In the genomic region with DNA sequence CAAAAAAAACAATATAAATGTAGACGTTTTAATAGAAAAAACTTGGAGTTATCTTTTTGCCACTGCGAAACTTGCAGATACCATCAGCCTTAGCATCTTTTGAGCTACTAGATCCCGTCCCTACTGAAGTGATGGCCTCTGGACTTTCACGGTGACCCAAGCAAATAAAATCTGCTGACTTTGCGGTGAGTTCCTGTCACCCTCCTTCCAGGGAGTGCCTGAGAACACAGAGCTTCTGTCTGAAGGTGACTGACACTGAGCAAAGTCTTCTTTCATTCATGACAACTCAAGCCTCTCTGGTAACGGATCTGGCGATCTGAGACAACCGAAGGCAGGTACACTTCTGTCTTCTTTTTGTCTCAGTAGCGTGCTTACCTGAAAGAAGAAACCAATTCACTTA, we compare ENCODE assay signal across 42 mouse cellular contexts. TPM values are rescaled to one million over a fixed set of nuclear protein-coding genes. Genes with fewer than 3 reads are reported as not detected.
"Had no signal": no experiment of that assay in that cellular context is flagged by ENCODE, and none has a peak within 500 bp of the region (broad histone marks: within the 10 kb centered on the region; RNA-seq: fewer than 3 reads in every experiment).

No protein-coding gene starts in this region.

- H3K36me3 ChIP-seq: heart, embryonic 10.5 days; heart, embryonic 12.5 days; hindbrain, embryonic 10.5 days; hindbrain, embryonic 12.5 days; kidney, embryonic 15.5 days; limb, embryonic 13.5 days; limb, embryonic 15.5 days; liver, embryonic 12.5 days had no signal

- H3K27me3 ChIP-seq: heart, embryonic 12.5 days; hindbrain, embryonic 12.5 days; kidney, embryonic 15.5 days; limb, embryonic 13.5 days; limb, embryonic 15.5 days had no signal

- H3K4me1 ChIP-seq: hindbrain, embryonic 10.5 days; hindbrain, embryonic 12.5 days; kidney, embryonic 15.5 days; limb, embryonic 13.5 days; limb, embryonic 15.5 days had no signal

- H3K4me3 ChIP-seq: gastrocnemius, adult 2 months; heart, embryonic 10.5 days; heart, embryonic 12.5 days; hindbrain, embryonic 10.5 days; hindbrain, embryonic 12.5 days; kidney, embryonic 15.5 days; limb, embryonic 13.5 days; limb, embryonic 15.5 days; liver, embryonic 12.5 days had no signal

- H3K4me2 ChIP-seq: heart, embryonic 12.5 days; hindbrain, embryonic 12.5 days; hindbrain, embryonic 14.5 days; kidney, embryonic 15.5 days; limb, embryonic 13.5 days; limb, embryonic 15.5 days; liver, embryonic 12.5 days had no signal

- H3K9ac ChIP-seq: heart, embryonic 12.5 days; hindbrain, embryonic 12.5 days; hindbrain, embryonic 14.5 days; kidney, embryonic 15.5 days; limb, embryonic 13.5 days; limb, embryonic 15.5 days; liver, embryonic 12.5 days; liver, embryonic 14.5 days had no signal

- H3K27ac ChIP-seq: gastrocnemius, adult 2 months; heart, embryonic 10.5 days; hindbrain, embryonic 10.5 days; hindbrain, embryonic 12.5 days; hindbrain, embryonic 14.5 days; kidney, embryonic 15.5 days; limb, embryonic 13.5 days; limb, embryonic 15.5 days; liver, embryonic 12.5 days; liver, embryonic 14.5 days had no signal

- H3K9me3 ChIP-seq: heart, embryonic 10.5 days; heart, embryonic 12.5 days; hindbrain, embryonic 10.5 days; hindbrain, embryonic 12.5 days; kidney, embryonic 15.5 days; limb, embryonic 13.5 days; limb, embryonic 15.5 days; liver, embryonic 12.5 days had no signal

- ATAC-seq: hindbrain, embryonic 16.5 days; inflammation-experienced regulatory T-cells, adult 6 months; liver, embryonic 12.5 days had no signal

- DNase-seq: gastrocnemius, adult 2 months; gastrocnemius, postnatal 10 days; gastrocnemius, postnatal 25 days; heart, adult 18-20 months; heart, postnatal 10 days; heart, postnatal 4 days; kidney, adult 11 months; kidney, adult 8-10 months; kidney, postnatal 10 days; kidney, postnatal 25 days; layer of hippocampus, adult 9-11 months; layer of hippocampus, postnatal 36 days; left cerebral cortex, postnatal 4 days had no signal

RNA-seq across cellular contexts. Expression of gene Gm49496, which starts 27.4 kb away (rescaled TPM):
- total RNA-seq: gastrocnemius, adult 2 months; gastrocnemius, postnatal 10 days; gastrocnemius, postnatal 25 days; gastrocnemius, postnatal 4 days; granulocyte monocyte progenitor cell, adult 5-6 weeks; heart, adult 18-20 months; heart, adult 8-10 months; heart, postnatal 10 days; heart, postnatal 25 days; heart, postnatal 4 days; layer of hippocampus, adult 18-20 months; layer of hippocampus, adult 8-10 months; layer of hippocampus, postnatal 14 days; layer of hippocampus, postnatal 36 days; left cerebral cortex, adult 18-20 months; left cerebral cortex, adult 8-10 months; left cerebral cortex, postnatal 10 days; left cerebral cortex, postnatal 25 days; left cerebral cortex, postnatal 4 days; liver, adult 2 months had no signal
- polyA plus RNA-seq: frontal cortex, adult 2 months; heart, embryonic 10.5 days; heart, embryonic 12.5 days; heart, embryonic 14.5 days; heart, embryonic 16.5 days; hindbrain, embryonic 10.5 days; hindbrain, embryonic 12.5 days; hindbrain, embryonic 14.5 days; hindbrain, embryonic 16.5 days; inflammation-experienced regulatory T-cells, adult 6 months; kidney, embryonic 15.5 days; large intestine, adult 2 months; limb, embryonic 11.5 days; limb, embryonic 13.5 days; limb, embryonic 15.5 days; liver, adult 2 months; liver, embryonic 12.5 days had no signal
